9 mouse cellular contexts compared by ENCODE assay signal in genomic region chr13:60069196-60069595, GRCm38 (mm10).
DNase-seq lines count a peak whose midpoint lies in the region; ATAC-seq lines count a peak whose summit lies in the region.
"Had no signal": no experiment of that assay in that cellular context is flagged by ENCODE, and none has a peak within 500 bp of the region (broad histone marks: within the 10 kb centered on the region; RNA-seq: fewer than 3 reads in every experiment).

No protein-coding gene starts in this region.

- no peak for ATAC-seq in erythroid progenitor cell, adult 5-6 weeks (replicated peaks; ENCODE audit: low FRiP score, poor library complexity, severe bottlenecking)

- peak; percentile 34 for DNase-seq in heart, postnatal 4 days
- no peak for DNase-seq in heart, adult 8-10 months (ENCODE audit: low spot score)
- DNase-seq in 3T3-L1 (ENCODE audit: low read depth, low spot score) = peak; percentile 72
- DNase-seq in embryo, embryonic 11 days = peak; percentile 81
- DNase-seq in kidney, postnatal 10 days = peak; percentile 69
- DNase-seq in frontal cortex, postnatal 10 days (ENCODE audit: low spot score in 2 of 2) = no peak
- DNase-seq in layer of hippocampus, postnatal 25 days (ENCODE audit: extremely low spot score in 1 of 2, low spot score in 1 of 2) = no peak
- DNase-seq: thymus, postnatal 14 days had no signal

Comparison
In these comparisons a context has a peak if more than half of its experiments do, and no peak if none do; other contexts are left out.
1. DNase-seq: peak in heart, postnatal 4 days (single experiment), 3T3-L1 (single experiment), embryo, embryonic 11 days (single experiment) and kidney, postnatal 10 days (single experiment); none in heart, adult 8-10 months (single experiment), frontal cortex, postnatal 10 days (0 of 2) and layer of hippocampus, postnatal 25 days (0 of 2).